Comparison of ENCODE assay signal across 9 mouse cellular contexts in the genomic region with DNA sequence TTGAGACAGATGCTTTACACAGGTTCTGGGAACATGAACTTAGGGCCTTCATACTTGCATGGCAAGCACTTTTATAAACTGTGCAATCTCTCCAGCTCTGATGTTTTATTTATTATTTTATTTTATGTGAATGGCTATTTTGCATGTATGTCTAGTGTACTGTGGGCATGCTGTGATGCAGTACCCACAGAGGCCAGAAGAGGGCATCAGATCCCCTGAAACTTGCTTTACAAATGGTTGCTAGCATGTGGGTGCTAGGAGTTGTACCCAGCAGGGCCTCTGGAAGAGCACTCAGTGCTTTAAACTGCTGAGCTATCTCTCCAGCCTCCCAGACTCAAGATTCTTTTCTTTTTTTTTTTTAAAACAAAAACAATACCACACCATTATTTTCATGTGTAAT. TPM values are rescaled to one million over a fixed set of nuclear protein-coding genes. Genes with fewer than 3 reads are reported as not detected.
DNase-seq lines count a peak whose midpoint lies in the region; ATAC-seq and TF ChIP-seq lines count a peak whose summit lies in the region.
"Had no signal": no experiment of that assay in that cellular context is flagged by ENCODE, and none has a peak within 500 bp of the region (broad histone marks: within the 10 kb centered on the region; RNA-seq: fewer than 3 reads in every experiment).

No protein-coding gene starts in this region.

- H3K9ac ChIP-seq in kidney, postnatal 0 days (ENCODE audit: low read depth, low read length): no peak overlapping the region
- H3K9ac ChIP-seq: liver, embryonic 15.5 days had no signal

- no peak overlapping the region for H3K4me2 ChIP-seq in kidney, postnatal 0 days (ENCODE audit: low read length)
- H3K4me2 ChIP-seq: liver, embryonic 15.5 days had no signal

- peak; percentile 9 for DNase-seq in layer of hippocampus, adult 11-12 months (ENCODE audit: low spot score)
- no peak for DNase-seq in layer of hippocampus, adult 9-11 months
- peak; percentile 71 for DNase-seq in CD4-positive, CD25-positive, alpha-beta regulatory T cell, adult 2 months (ENCODE audit: low read depth, low spot score)
- peak; percentile 43 for DNase-seq in T-cell, adult 2 months (ENCODE audit: low spot score)
- peak; percentile 52 to 57 for DNase-seq in cerebellum, postnatal 10 days
- no peak for DNase-seq in kidney, postnatal 0 days (ENCODE audit: low spot score)
- DNase-seq in naive thymus-derived CD4-positive, alpha-beta T cell, adult 2 months (ENCODE audit: low read depth): peak; percentile 70
- DNase-seq in thymus, postnatal 4 days: peak; percentile 70

- H3K4me1 ChIP-seq in kidney, postnatal 0 days (replicated peaks; ENCODE audit: insufficient read depth, low read length): no peaks in the 10 kb centered on the region

- peak; percentile 65 for TF ChIP-seq CTCF in kidney, postnatal 0 days (IDR thresholded peaks at IDR 0.05; ENCODE audit: low read depth)

- H3K27me3 ChIP-seq in kidney, postnatal 0 days (ENCODE audit: insufficient read depth, low read length): no peaks in the 10 kb centered on the region
- H3K27me3 ChIP-seq: liver, embryonic 15.5 days had no signal

- H3K36me3 ChIP-seq in kidney, postnatal 0 days (ENCODE audit: insufficient read depth, low read length): no peaks in the 10 kb centered on the region
- H3K36me3 ChIP-seq: liver, embryonic 15.5 days had no signal

- H3K4me3 ChIP-seq in kidney, postnatal 0 days (replicated peaks; ENCODE audit: low read depth, low read length): no peak overlapping the region
- H3K4me3 ChIP-seq: liver, embryonic 15.5 days had no signal

- no peak overlapping the region for H3K27ac ChIP-seq in kidney, postnatal 0 days
- H3K27ac ChIP-seq: liver, embryonic 15.5 days had no signal

- no peak for ATAC-seq in kidney, postnatal 0 days (replicated peaks; ENCODE audit: low FRiP score, low read depth)

- H3K9me3 ChIP-seq in kidney, postnatal 0 days (replicated peaks; ENCODE audit: low read length): no peaks in the 10 kb centered on the region
- H3K9me3 ChIP-seq: liver, embryonic 15.5 days had no signal

RNA-seq across cellular contexts. Expression of gene Pdk3, which starts 38.8 kb away (rescaled TPM):
- 48.9 and 55.1 TPM in 2 replicates for polyA plus RNA-seq in kidney, postnatal 0 days (2015; fragmentation: Nextera tagmentation; extraction: Ambion mirVana)

Comparison
In these comparisons a context has a peak if more than half of its experiments do, and no peak if none do; other contexts are left out.
1. DNase-seq: peak in layer of hippocampus, adult 11-12 months (single experiment), CD4-positive, CD25-positive, alpha-beta regulatory T cell, adult 2 months (single experiment), T-cell, adult 2 months (single experiment), cerebellum, postnatal 10 days (2 of 2), naive thymus-derived CD4-positive, alpha-beta T cell, adult 2 months (single experiment) and thymus, postnatal 4 days (single experiment); none in layer of hippocampus, adult 9-11 months (single experiment) and kidney, postnatal 0 days (single experiment).